Mouse (Mus musculus) kidney, embryonic 14.5 days (tissue): ENCODE results near the gene Fam71e1. TPM values are rescaled to one million over a fixed set of nuclear protein-coding genes. Genes with fewer than 3 reads are reported as not detected.

Source experiments
- ATAC-seq: fragments of 200-750 bp; cut with Nextera tagmentation; 2 replicates; pipeline ENCODE4 v1.8.0; 2017; ENCODE audit warnings: moderate number of reproducible peaks, mild to moderate bottlenecking, moderate TSS enrichment, moderate library complexity; ENCODE audit not compliant: low FRiP score, low TSS enrichment
- H3K27ac ChIP-seq: fragments of 300-500 bp; sonication (generic); 2 replicates; pipeline ENCODE4 v1.5.1; 2014; ENCODE audit warnings: low read depth, mild to moderate bottlenecking, low read length, moderate library complexity, mixed read lengths
- H3K27me3 ChIP-seq: fragments of 300-500 bp; sonication (generic); 2 replicates; pipeline ENCODE4 v1.6.1; 2014; ENCODE audit warnings: mild to moderate bottlenecking, low read length; ENCODE audit not compliant: control insufficient read depth, insufficient read depth
- H3K36me3 ChIP-seq: fragments of 300-500 bp; sonication (generic); 2 replicates; pipeline ENCODE4 v1.6.1; 2014; ENCODE audit warnings: low read length, mixed read lengths; ENCODE audit not compliant: control insufficient read depth, insufficient read depth
- H3K4me1 ChIP-seq: fragments of 300-500 bp; sonication (generic); 2 replicates; pipeline ENCODE4 v1.6.1; 2014; ENCODE audit warnings: low read length, mixed read lengths; ENCODE audit not compliant: control insufficient read depth, insufficient read depth
- H3K4me2 ChIP-seq: fragments of 300-500 bp; sonication (generic); replicated peaks from 2 replicates; pipeline ENCODE4 v1.6.1; 2014; ENCODE audit warnings: low read depth, mild to moderate bottlenecking, low read length
- H3K4me3 ChIP-seq: fragments of 300-500 bp; sonication (generic); 2 replicates; pipeline ENCODE4 v1.5.1; 2014; ENCODE audit warnings: mild to moderate bottlenecking, low read length
- H3K9ac ChIP-seq: fragments of 300-500 bp; sonication (generic); 2 replicates; pipeline ENCODE4 v1.6.1; 2014; ENCODE audit warnings: low read depth, mild to moderate bottlenecking, low read length, moderate library complexity
- H3K9me3 ChIP-seq: fragments of 300-500 bp; sonication (generic); 2 replicates; pipeline ENCODE4 v1.6.1; 2016; ENCODE audit warnings: low read length; ENCODE audit not compliant: control insufficient read depth
- WGBS: fragments of 180-500 bp; shearing (Covaris S2); extraction: QIAGEN DNeasy Blood & Tissue Kit; methylation state at CpG from one replicate; pipeline ENCODE4 v1.1.7; 2014; 5-methylcytosine and 5-hydroxymethylcytosine counted together
- polyA plus RNA-seq: library from polyadenylated mRNA; unstranded; fragments of >200 nt; fragmentation: Nextera tagmentation; extraction: Ambion mirVana; gene quantifications from 2 replicates; pipeline ENCODE4 v1.2.1, GENCODE M21; 2014

Fam71e1 gene
- polyA plus RNA-seq, 1 experiment from 2014 or later, result 16.6 TPM

GRCm38 (mm10) chr7:44492166-44492826, 4.1 kb upstream of the Fam71e1 start:
- no peaks in the 10 kb centered on the region for H3K9me3 ChIP-seq
- no peaks in the 10 kb centered on the region for H3K27me3 ChIP-seq
- WGBS, result 95% methylated on average over 21 of the region's 21 CpGs
- H3K4me1 ChIP-seq, result peaks cover 5% of the 10 kb centered on the region; the same call in 1 of the 2 replicates
- no peak overlapping the region for H3K4me2 ChIP-seq
- H3K4me3 ChIP-seq, result no peak overlapping the region
- peaks cover 40% of the 10 kb centered on the region for H3K36me3 ChIP-seq
- no peak for ATAC-seq
- no peak overlapping the region for H3K27ac ChIP-seq
- H3K9ac ChIP-seq, result no peak overlapping the region

GRCm38 (mm10) chr7:44494681-44495080, 1.7 kb upstream of the Fam71e1 start:
- no peaks in the 10 kb centered on the region for H3K9me3 ChIP-seq
- 97% methylated on average over 12 of the region's 12 CpGs for WGBS
- H3K4me1 ChIP-seq, result peaks cover 5% of the 10 kb centered on the region; the same call in 1 of the 2 replicates
- H3K4me2 ChIP-seq, result no peak overlapping the region
- H3K4me3 ChIP-seq, result 0 out of 2 replicates have a peak overlapping the region, but pooled peaks have one; percentile 79
- H3K36me3 ChIP-seq, result peaks cover 36% of the 10 kb centered on the region
- ATAC-seq, result no peak
- H3K27me3 ChIP-seq, result no peaks in the 10 kb centered on the region
- no peak overlapping the region for H3K9ac ChIP-seq
- no peak overlapping the region for H3K27ac ChIP-seq

GRCm38 (mm10) chr7:44495086-44495485, 1.3 kb upstream of the Fam71e1 start:
- no peak overlapping the region for H3K27ac ChIP-seq
- H3K4me1 ChIP-seq, result peaks cover 5% of the 10 kb centered on the region; the same call in 1 of the 2 replicates
- H3K9ac ChIP-seq, result peak overlapping the region; percentile 67; the same call in 1 of the 2 replicates
- WGBS, result 77% methylated on average over 7 of the region's 7 CpGs
- H3K4me2 ChIP-seq, result peak overlapping the region; percentile 60
- no peaks in the 10 kb centered on the region for H3K9me3 ChIP-seq
- no peak for ATAC-seq
- peak overlapping the region; percentile 79; the same call in 1 of the 2 replicates for H3K4me3 ChIP-seq
- no peaks in the 10 kb centered on the region for H3K27me3 ChIP-seq
- peaks cover 32% of the 10 kb centered on the region for H3K36me3 ChIP-seq

- H3K9ac ChIP-seq, result peak overlapping the region; percentile 67
- H3K27me3 ChIP-seq, result no peaks in the 10 kb centered on the region
- WGBS, result under 1% methylated on average over 26 of the region's 26 CpGs
- peak overlapping the region; percentile 79 for H3K4me3 ChIP-seq
- H3K4me1 ChIP-seq, result peaks cover 5% of the 10 kb centered on the region; the same call in 1 of the 2 replicates
- H3K36me3 ChIP-seq, result peaks cover 16% of the 10 kb centered on the region
- ATAC-seq, result no peak
- peak overlapping the region; percentile 76; the same call in 1 of the 2 replicates for H3K27ac ChIP-seq
- H3K4me2 ChIP-seq, result peak overlapping the region; percentile 60
- H3K9me3 ChIP-seq, result no peaks in the 10 kb centered on the region
These were observed 359 bp downstream of the Fam71e1 start for GRCm38 (mm10) chr7:44496771-44497109.

GRCm38 (mm10) chr7:44497361-44498055, 1.1 kb downstream of the Fam71e1 start:
- peaks cover 8% of the 10 kb centered on the region for H3K36me3 ChIP-seq
- peak overlapping the region; percentile 79 for H3K4me3 ChIP-seq
- no peak overlapping the region for H3K27ac ChIP-seq
- no peaks in the 10 kb centered on the region for H3K27me3 ChIP-seq
- no peak for ATAC-seq
- no peaks in the 10 kb centered on the region for H3K9me3 ChIP-seq
- 83% methylated on average over 10 of the region's 10 CpGs for WGBS
- peak overlapping the region; percentile 60 for H3K4me2 ChIP-seq
- peaks cover 5% of the 10 kb centered on the region; the same call in 1 of the 2 replicates for H3K4me1 ChIP-seq
- no peak overlapping the region for H3K9ac ChIP-seq

- H3K27ac ChIP-seq, result no peak overlapping the region
- no peak overlapping the region for H3K9ac ChIP-seq
- peaks cover 5% of the 10 kb centered on the region; the same call in 1 of the 2 replicates for H3K4me1 ChIP-seq
- no peaks in the 10 kb centered on the region for H3K27me3 ChIP-seq
- ATAC-seq, result no peak
- WGBS, result 64% methylated on average over 1 of the region's 1 CpGs
- no peaks in the 10 kb centered on the region for H3K36me3 ChIP-seq
- no peaks in the 10 kb centered on the region for H3K9me3 ChIP-seq
- H3K4me3 ChIP-seq, result no peak overlapping the region
- no peak overlapping the region for H3K4me2 ChIP-seq
These were observed 2.5 kb downstream of the Fam71e1 start for GRCm38 (mm10) chr7:44498922-44499321.

- no peak for ATAC-seq
- peaks cover 5% of the 10 kb centered on the region; the same call in 1 of the 2 replicates for H3K4me1 ChIP-seq
- no peaks in the 10 kb centered on the region for H3K27me3 ChIP-seq
- H3K9ac ChIP-seq, result no peak overlapping the region
- no peak overlapping the region for H3K4me3 ChIP-seq
- 58% methylated on average over 20 of the region's 20 CpGs for WGBS
- H3K36me3 ChIP-seq, result no peaks in the 10 kb centered on the region
- H3K4me2 ChIP-seq, result no peak overlapping the region
- no peak overlapping the region for H3K27ac ChIP-seq
- H3K9me3 ChIP-seq, result no peaks in the 10 kb centered on the region
These were observed 3.7 kb downstream of the Fam71e1 start for GRCm38 (mm10) chr7:44500046-44500445.

GRCm38 (mm10) chr7:44501563-44502115, 5.3 kb downstream of the Fam71e1 start:
- H3K36me3 ChIP-seq, result no peaks in the 10 kb centered on the region
- no peaks in the 10 kb centered on the region for H3K9me3 ChIP-seq
- no peak overlapping the region for H3K9ac ChIP-seq
- WGBS, result 46% methylated on average over 5 of the region's 5 CpGs
- no peak; the same call in 1 of the 2 replicates for ATAC-seq
- H3K27me3 ChIP-seq, result no peaks in the 10 kb centered on the region
- H3K27ac ChIP-seq, result no peak overlapping the region
- no peaks in the 10 kb centered on the region; the same call in 1 of the 2 replicates for H3K4me1 ChIP-seq
- no peak overlapping the region for H3K4me3 ChIP-seq
- no peak overlapping the region for H3K4me2 ChIP-seq

GRCm38 (mm10) chr7:44507491-44507890, 11.1 kb downstream of the Fam71e1 start:
- Histone ChIP-seq H3K9me3 (0 out of 2 replicates have a peak, but pooled peaks cover under 1% of the 10 kb centered on the region), H3K4me2 (no peak overlapping the region), H3K27me3 (no peaks in the 10 kb centered on the region; the same call in 1 of the 2 replicates), H3K36me3 (no peaks in the 10 kb centered on the region), H3K4me1 (no peaks in the 10 kb centered on the region), H3K9ac (no peak overlapping the region), H3K4me3 (no peak overlapping the region), H3K27ac (no peak overlapping the region)
- ATAC-seq, result no peak
